Mouse (Mus musculus) hindbrain, embryonic 12.5 days (tissue): ENCODE data around the gene Ccdc13. TPM values are rescaled to one million over a fixed set of nuclear protein-coding genes. Genes with fewer than 3 reads are reported as not detected.

Experiments used
- polyA plus RNA-seq: library from polyadenylated mRNA; unstranded; fragments of >200 nt; fragmentation: Nextera tagmentation; extraction: Ambion mirVana; gene quantifications from 2 replicates; pipeline ENCODE4 v1.2.1, GENCODE M21; 2016

The Ccdc13 gene
- polyA plus RNA-seq, 1 experiment from 2014 or later = 4.4 TPM

Other genes with a start within 250 kb of the Ccdc13 start
- gene Lyzl4, start 197.4 kb downstream of the Ccdc13 start, polyA plus RNA-seq = 0.33 TPM in 1 of 2 replicates, not detected in the other
- gene Vipr1, start 196.7 kb downstream of the Ccdc13 start, polyA plus RNA-seq = 0.44 and 0.66 TPM in 2 replicates
- 25.9 and 28.7 TPM in 2 replicates for gene Sec22c, start 134.0 kb downstream of the Ccdc13 start, polyA plus RNA-seq
- 103 and 130 TPM in 2 replicates for gene Ss18l2, start 129.1 kb downstream of the Ccdc13 start, polyA plus RNA-seq
- 77.5 and 85.3 TPM in 2 replicates for gene Nktr, start 120.3 kb downstream of the Ccdc13 start, polyA plus RNA-seq
- 11.6 and 12.4 TPM in 2 replicates for gene Zfp651, start 80.1 kb downstream of the Ccdc13 start, polyA plus RNA-seq
- gene Klhl40, start 61.9 kb downstream of the Ccdc13 start, polyA plus RNA-seq = 0.48 and 2.7 TPM in 2 replicates
- 0.13 and 0.15 TPM in 2 replicates for gene Hhatl, start 47.0 kb downstream of the Ccdc13 start, polyA plus RNA-seq
- gene Higd1a, start 18.9 kb upstream of the Ccdc13 start, polyA plus RNA-seq = 139 and 144 TPM in 2 replicates
- gene Ackr2, start 58.9 kb upstream of the Ccdc13 start, polyA plus RNA-seq = 1.2 and 1.3 TPM in 2 replicates
- gene Cyp8b1, start 76.8 kb upstream of the Ccdc13 start, polyA plus RNA-seq = not detected in 2 replicates
- 1.8 and 2.6 TPM in 2 replicates for gene Fam198a, start 111.5 kb upstream of the Ccdc13 start, polyA plus RNA-seq
- 14.7 and 17.3 TPM in 2 replicates for gene Pomgnt2, start 157.6 kb upstream of the Ccdc13 start, polyA plus RNA-seq